Mouse (Mus musculus): Measurements from ENCODE around the gene Glipr1.

DNA sequence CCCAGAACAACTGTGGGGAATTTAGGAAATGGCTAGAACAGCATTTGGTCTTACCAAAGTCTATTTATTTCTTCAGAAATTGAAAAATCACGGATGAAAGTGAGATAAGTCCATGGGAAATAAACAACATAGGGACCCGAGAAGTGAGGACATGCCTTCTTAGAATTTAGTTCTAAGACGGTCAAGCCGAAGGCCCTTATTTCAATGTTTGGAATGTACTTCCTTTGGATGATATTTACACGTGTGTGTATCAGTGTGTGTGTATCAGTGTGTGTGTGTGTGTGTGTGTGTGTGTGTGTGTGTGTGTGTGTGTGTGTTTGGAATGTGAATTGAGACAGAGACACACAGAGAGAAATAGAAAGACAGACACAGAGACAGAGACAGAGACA lies 65.3 kb downstream of the Glipr1 start:
- TF ChIP-seq POLR2A (IDR thresholded peaks at IDR 0.05; ENCODE audit: extremely low read depth, insufficient read depth, low read length) (no peak), CTCF (IDR thresholded peaks at IDR 0.05; ENCODE audit: extremely low read depth, insufficient read depth, low read length) (no peak)

Measured in cortical plate, adult 2 months (tissue).